Mouse (Mus musculus): ENCODE measurements at regions not wholly inside any gene's neighbourhood (a gene's known extent, or its start where the extent isn't known, plus 50 kb on each side); places are given as distances from the start of the nearest gene placed in this dataset.

- Histone ChIP-seq H3K36me3 (ENCODE audit: control insufficient read depth, insufficient read depth, low read length) (no peaks in the 10 kb centered on the region), H3K27me3 (replicated peaks; ENCODE audit: control insufficient read depth, insufficient read depth, low read length) (no peaks in the 10 kb centered on the region), H3K4me3 (ENCODE audit: insufficient read depth, low read depth, low read length) (no peak overlapping the region), H3K27ac (ENCODE audit: insufficient read depth, low read depth, low read length) (no peak overlapping the region), H3K4me1 (ENCODE audit: control insufficient read depth, insufficient read depth, low read length) (peaks cover 9% of the 10 kb centered on the region; the same call in 1 of the 2 replicates)
- TF ChIP-seq POLR2A (IDR thresholded peaks at IDR 0.05; ENCODE audit: low read depth, low read length) (no peak), CTCF (conservative IDR thresholded peaks at IDR 0.05; ENCODE audit: insufficient read depth, insufficient read length, low read depth, low read length) (no peak)
- DNase-seq = peak; percentile 79
These were observed 123.4 kb upstream of the Tmem45b start for GRCm38 (mm10) chr9:31587671-31588070.

- no peak overlapping the region for H3K27ac ChIP-seq (ENCODE audit: insufficient read depth, low read depth, low read length)
- H3K4me1 ChIP-seq (ENCODE audit: control insufficient read depth, insufficient read depth, low read length) = peaks cover 9% of the 10 kb centered on the region; the same call in 1 of the 2 replicates
- no peaks in the 10 kb centered on the region for H3K27me3 ChIP-seq (replicated peaks; ENCODE audit: control insufficient read depth, insufficient read depth, low read length)
- H3K36me3 ChIP-seq (ENCODE audit: control insufficient read depth, insufficient read depth, low read length) = no peaks in the 10 kb centered on the region
- no peak for DNase-seq
- TF ChIP-seq POLR2A (IDR thresholded peaks at IDR 0.05; ENCODE audit: low read depth, low read length) (no peak), CTCF (conservative IDR thresholded peaks at IDR 0.05; ENCODE audit: insufficient read depth, insufficient read length, low read depth, low read length) (no peak)
- WGBS = 64% methylated on average over 10 of the region's 10 CpGs
- no peak overlapping the region for H3K4me3 ChIP-seq (ENCODE audit: insufficient read depth, low read depth, low read length)
These were observed 119.7 kb upstream of the Tmem45b start for GRCm38 (mm10) chr9:31583983-31584382.

GRCm38 (mm10) chr9:31582947-31583346 is 118.7 kb upstream of the Tmem45b start:
- 80% methylated on average over 7 of the region's 7 CpGs for WGBS
- no peaks in the 10 kb centered on the region for H3K27me3 ChIP-seq (replicated peaks; ENCODE audit: control insufficient read depth, insufficient read depth, low read length)
- H3K4me1 ChIP-seq (ENCODE audit: control insufficient read depth, insufficient read depth, low read length) = peaks cover 9% of the 10 kb centered on the region; the same call in 1 of the 2 replicates
- no peaks in the 10 kb centered on the region for H3K36me3 ChIP-seq (ENCODE audit: control insufficient read depth, insufficient read depth, low read length)
- H3K27ac ChIP-seq (ENCODE audit: insufficient read depth, low read depth, low read length) = no peak overlapping the region
- no peak overlapping the region for H3K4me3 ChIP-seq (ENCODE audit: insufficient read depth, low read depth, low read length)
- DNase-seq = no peak
- TF ChIP-seq CTCF (conservative IDR thresholded peaks at IDR 0.05; ENCODE audit: insufficient read depth, insufficient read length, low read depth, low read length) (no peak), POLR2A (IDR thresholded peaks at IDR 0.05; ENCODE audit: low read depth, low read length) (no peak)

- no peak for TF ChIP-seq CTCF (conservative IDR thresholded peaks at IDR 0.05; ENCODE audit: insufficient read depth, insufficient read length, low read depth, low read length)
- TF ChIP-seq POLR2A (IDR thresholded peaks at IDR 0.05; ENCODE audit: low read depth, low read length) = no peak
- no peaks in the 10 kb centered on the region for H3K4me1 ChIP-seq (ENCODE audit: control insufficient read depth, insufficient read depth, low read length)
- no peak overlapping the region for H3K27ac ChIP-seq (ENCODE audit: insufficient read depth, low read depth, low read length)
- no peak overlapping the region for H3K4me3 ChIP-seq (ENCODE audit: insufficient read depth, low read depth, low read length)
- DNase-seq = no peak
- no peaks in the 10 kb centered on the region for H3K36me3 ChIP-seq (ENCODE audit: control insufficient read depth, insufficient read depth, low read length)
- WGBS = 89% methylated on average over 8 of the region's 8 CpGs
- no peaks in the 10 kb centered on the region for H3K27me3 ChIP-seq (replicated peaks; ENCODE audit: control insufficient read depth, insufficient read depth, low read length)
These were observed 114.4 kb upstream of the Tmem45b start for GRCm38 (mm10) chr9:31578506-31579173.

- 58% methylated on average over 7 of the region's 7 CpGs for WGBS
- no peaks in the 10 kb centered on the region for H3K4me1 ChIP-seq (ENCODE audit: control insufficient read depth, insufficient read depth, low read length)
- no peaks in the 10 kb centered on the region for H3K36me3 ChIP-seq (ENCODE audit: control insufficient read depth, insufficient read depth, low read length)
- TF ChIP-seq POLR2A (IDR thresholded peaks at IDR 0.05; ENCODE audit: low read depth, low read length) = no peak
- no peak for TF ChIP-seq CTCF (conservative IDR thresholded peaks at IDR 0.05; ENCODE audit: insufficient read depth, insufficient read length, low read depth, low read length)
- peak; percentile 37 for DNase-seq
- no peak overlapping the region for H3K27ac ChIP-seq (ENCODE audit: insufficient read depth, low read depth, low read length)
- H3K27me3 ChIP-seq (replicated peaks; ENCODE audit: control insufficient read depth, insufficient read depth, low read length) = no peaks in the 10 kb centered on the region
- H3K4me3 ChIP-seq (ENCODE audit: insufficient read depth, low read depth, low read length) = no peak overlapping the region
These were observed 112.8 kb upstream of the Tmem45b start for GRCm38 (mm10) chr9:31577066-31577465.

- Histone ChIP-seq H3K27me3 (replicated peaks; ENCODE audit: control insufficient read depth, insufficient read depth, low read length) (no peaks in the 10 kb centered on the region), H3K4me1 (ENCODE audit: control insufficient read depth, insufficient read depth, low read length) (no peaks in the 10 kb centered on the region), H3K4me3 (ENCODE audit: insufficient read depth, low read depth, low read length) (no peak overlapping the region), H3K27ac (ENCODE audit: insufficient read depth, low read depth, low read length) (no peak overlapping the region), H3K36me3 (ENCODE audit: control insufficient read depth, insufficient read depth, low read length) (no peaks in the 10 kb centered on the region)
- WGBS = 72% methylated on average over 10 of the region's 10 CpGs
- no peak for DNase-seq
- no peak for TF ChIP-seq POLR2A (IDR thresholded peaks at IDR 0.05; ENCODE audit: low read depth, low read length)
These were observed 102.8 kb upstream of the Tmem45b start for GRCm38 (mm10) chr9:31567029-31567428.

- H3K36me3 ChIP-seq (ENCODE audit: control insufficient read depth, insufficient read depth, low read length) = no peaks in the 10 kb centered on the region
- H3K4me3 ChIP-seq (ENCODE audit: insufficient read depth, low read depth, low read length) = no peak overlapping the region
- TF ChIP-seq POLR2A (IDR thresholded peaks at IDR 0.05; ENCODE audit: low read depth, low read length) = no peak
- TF ChIP-seq CTCF (conservative IDR thresholded peaks at IDR 0.05; ENCODE audit: insufficient read depth, insufficient read length, low read depth, low read length) = no peak
- H3K27ac ChIP-seq (ENCODE audit: insufficient read depth, low read depth, low read length) = no peak overlapping the region
- DNase-seq = no peak
- H3K4me1 ChIP-seq (ENCODE audit: control insufficient read depth, insufficient read depth, low read length) = no peaks in the 10 kb centered on the region
- WGBS = 79% methylated on average over 31 of the region's 31 CpGs
- no peaks in the 10 kb centered on the region for H3K27me3 ChIP-seq (replicated peaks; ENCODE audit: control insufficient read depth, insufficient read depth, low read length)
These were observed 102.2 kb upstream of the Tmem45b start for GRCm38 (mm10) chr9:31566257-31567007.
